Mouse (Mus musculus) ES-Bruce4 (cell line): ENCODE data around the gene Sh3bgrl3.

ENCODE experiments used
- CTCF ChIP-seq: IDR thresholded peaks from one replicate; pipeline ENCODE4 v1.8.1; 2011; ENCODE audit warnings: low read depth, low read length
- POLR2A ChIP-seq: IDR thresholded peaks from one replicate; pipeline ENCODE4 v1.8.1; 2011; ENCODE audit warnings: low read length; ENCODE audit not compliant: insufficient read depth

DNA sequence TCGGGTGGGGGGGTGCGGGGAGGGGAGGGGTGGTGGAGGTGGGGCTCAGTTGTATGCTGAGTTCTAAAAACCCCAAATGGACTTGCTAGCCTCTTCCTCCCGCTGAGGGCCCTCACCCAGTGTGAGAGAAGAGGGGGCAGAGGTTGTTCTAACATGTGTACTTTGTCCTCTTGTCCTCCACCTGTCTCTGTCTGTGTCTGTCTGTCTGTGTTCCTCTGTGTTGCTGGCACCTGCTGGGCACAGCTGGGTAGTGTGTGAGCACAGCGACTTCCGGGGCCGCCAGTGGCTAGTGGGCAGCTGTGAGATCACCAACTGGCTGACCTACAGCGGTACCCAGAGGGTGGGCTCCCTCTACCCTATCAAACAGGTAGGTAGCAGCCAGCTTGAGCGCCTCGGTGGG lies 39.6 kb downstream of the Sh3bgrl3 start:
- no peak for TF ChIP-seq POLR2A
- TF ChIP-seq CTCF: no peak
